Mouse (Mus musculus): ENCODE data around the gene Gramd4. TPM values are rescaled to one million over a fixed set of nuclear protein-coding genes. Genes with fewer than 3 reads are reported as not detected.

The Gramd4 gene
- total RNA-seq, 2 experiments from 2014 or later, result 11.4 to 11.5 TPM

DNA sequence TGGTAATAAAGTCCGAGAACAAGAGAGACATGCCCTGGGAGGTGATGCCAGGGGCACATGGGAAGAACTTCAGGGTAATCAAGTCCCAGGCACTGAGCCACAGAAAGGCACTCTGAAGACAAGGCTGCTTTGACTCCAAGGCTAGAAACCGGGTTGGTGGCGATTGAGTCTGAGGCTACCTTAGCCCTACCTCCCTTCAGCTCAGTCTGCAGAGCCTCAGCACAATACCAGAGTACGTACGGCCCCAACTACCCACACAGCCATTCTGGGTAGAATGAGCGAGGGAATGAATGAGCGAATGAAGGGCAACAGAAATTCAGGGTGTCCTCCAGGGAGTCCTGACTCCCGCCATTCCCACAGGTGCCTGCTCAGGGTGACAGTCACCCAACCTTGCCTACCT lies 126.0 kb downstream of the Gramd4 start:
- no peak for DNase-seq

DNA sequence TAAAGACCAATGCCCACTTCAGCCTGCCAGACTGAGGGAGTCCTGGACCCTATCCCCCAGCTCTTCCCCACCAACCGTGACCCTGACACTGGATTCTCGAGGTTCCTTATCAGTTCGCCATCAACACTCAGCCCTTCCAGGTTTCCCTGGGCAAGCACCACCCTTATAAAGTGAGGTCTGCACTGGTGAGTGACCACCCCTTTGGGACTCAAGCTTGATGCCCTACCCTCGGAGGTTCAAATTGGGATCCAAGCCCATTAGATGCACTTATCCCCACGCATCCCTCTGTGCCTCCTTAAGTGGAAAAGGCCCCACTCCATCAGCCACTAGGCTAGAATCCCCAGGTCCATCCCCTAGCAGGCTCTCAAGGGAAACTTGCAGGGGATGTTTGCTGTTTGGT lies 126.6 kb downstream of the Gramd4 start:
- DNase-seq, result no peak

DNA sequence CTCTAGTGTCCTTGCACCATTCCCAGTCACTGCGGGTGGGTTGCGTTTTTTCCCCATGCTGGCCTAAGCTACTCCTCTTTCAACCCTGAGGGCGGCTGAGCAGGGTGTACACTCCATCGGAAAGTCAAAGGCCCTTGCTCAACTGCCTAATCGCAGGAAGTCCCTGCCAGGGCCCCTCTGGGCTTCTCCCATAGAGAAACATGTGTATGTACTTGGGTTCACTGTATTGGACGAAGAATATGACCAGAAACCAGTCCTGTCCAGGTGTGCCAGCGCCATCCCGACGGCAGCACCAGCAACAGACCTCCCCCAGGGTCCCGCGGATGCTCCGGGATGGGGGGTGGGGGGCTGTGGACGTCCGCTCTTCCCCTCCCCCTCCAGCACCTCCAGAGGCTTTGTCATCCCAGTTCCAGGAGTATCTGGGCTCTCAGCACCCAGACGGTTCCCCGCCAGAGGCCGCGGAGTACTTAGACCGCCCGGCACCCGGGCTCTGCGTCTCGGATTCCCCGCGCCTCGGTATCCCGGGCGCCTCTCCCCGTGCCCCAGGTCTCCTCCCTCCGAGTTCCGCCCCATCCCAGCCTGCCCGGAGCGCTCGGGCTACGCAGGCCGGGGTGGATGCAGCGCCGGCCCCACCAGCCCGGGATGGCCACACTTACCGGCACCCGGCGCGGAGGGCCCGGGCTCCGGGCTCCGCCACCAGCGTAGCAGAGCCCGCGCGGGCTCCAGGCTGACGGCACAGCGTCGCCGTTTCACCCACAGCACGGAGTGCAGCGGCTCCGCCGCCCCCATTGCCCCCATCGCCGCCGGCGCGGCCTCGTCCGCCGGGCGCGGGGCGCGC lies 127.6 kb downstream of the Gramd4 start:
- DNase-seq, result peak; percentile 62

DNA sequence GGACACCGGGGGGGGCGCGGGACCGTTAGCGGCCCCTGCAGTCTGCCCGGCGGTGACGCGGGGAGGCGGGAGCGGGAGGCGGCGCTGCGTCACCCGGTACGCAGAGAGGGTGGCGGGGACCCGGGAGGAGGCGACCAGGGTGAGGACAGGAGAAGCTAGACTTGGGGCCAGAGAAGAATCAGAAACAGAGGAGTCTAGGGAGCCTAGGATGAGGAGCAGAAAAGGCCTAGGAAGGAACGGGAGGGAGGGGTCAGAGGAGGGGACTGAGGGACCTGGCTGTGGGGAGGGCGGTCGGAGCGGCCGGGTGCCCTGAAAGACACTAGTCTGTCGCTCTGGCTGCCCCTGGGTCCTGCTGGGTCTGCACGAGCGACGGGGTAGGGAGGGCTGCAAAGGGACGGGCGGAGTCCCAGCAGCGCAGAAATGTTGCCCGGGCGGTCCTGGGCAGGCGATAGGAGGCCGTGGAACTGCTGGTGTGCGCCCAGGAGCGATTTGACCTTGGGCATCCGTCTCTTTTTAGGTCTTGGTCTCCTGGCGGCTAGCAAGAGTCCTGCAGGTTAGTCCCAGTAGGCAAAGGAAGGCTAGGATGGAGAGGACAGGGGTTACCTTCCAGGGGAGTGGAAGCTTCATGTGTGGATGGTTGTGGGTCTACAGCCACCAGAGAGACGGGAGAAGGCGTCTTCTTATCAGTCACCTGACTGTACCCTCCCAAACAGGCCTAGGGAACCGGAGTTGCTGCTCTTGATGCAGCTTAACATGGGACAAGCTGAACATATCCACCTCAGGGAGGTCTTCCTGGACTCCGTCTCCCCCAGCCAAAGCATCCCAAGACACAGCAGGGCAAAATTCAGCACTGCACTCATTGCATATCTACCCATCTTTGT lies 128.4 kb downstream of the Gramd4 start, which contains the start of gene Cerk:
Gene Cerk, minus strand, starts transcription at position 453 of the 881 bp plus-strand sequence.
- peak; percentile 71 for DNase-seq

DNA sequence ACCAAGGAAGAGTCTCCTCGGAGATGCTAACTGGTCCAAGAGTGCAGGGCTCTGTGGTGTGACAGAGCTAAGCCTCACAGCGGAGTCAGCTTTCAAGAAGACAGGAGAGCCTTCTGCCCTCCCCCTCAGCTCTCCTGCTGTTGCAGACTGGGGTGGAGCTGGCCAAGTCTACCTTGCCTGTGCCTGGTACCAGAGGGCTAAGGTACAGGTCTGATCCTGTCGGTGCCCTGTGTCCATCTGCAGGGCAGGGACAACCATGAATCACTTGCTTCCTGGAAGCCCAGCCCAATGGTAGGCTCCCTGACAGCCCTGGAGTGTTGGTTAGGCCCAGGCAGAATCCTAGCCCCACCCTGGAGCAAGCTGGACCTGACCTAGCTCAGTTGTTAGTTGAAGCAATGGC lies 129.2 kb downstream of the Gramd4 start:
- no peak for DNase-seq

Other genes starting within 250 kb of the Gramd4 start
- gene Cdpf1, start 246.0 kb upstream of the Gramd4 start, total RNA-seq (2021), result 10 to 100 TPM; 27.5 to 30.7 TPM
- gene Pkdrej, start 236.0 kb upstream of the Gramd4 start, total RNA-seq (2021), result under 1 TPM; 0.20 to 0.31 TPM
- 1 to 10 TPM; 4.2 to 6.8 TPM for gene Ttc38, start 225.4 kb upstream of the Gramd4 start, total RNA-seq (2021)
- 1 to 10 TPM; 2.4 to 2.7 TPM for gene Gtse1, start 197.9 kb upstream of the Gramd4 start, total RNA-seq (2021)
- 10 to 100 TPM; 21.5 to 27.2 TPM for gene Trmu, start 178.4 kb upstream of the Gramd4 start, total RNA-seq (2021)
- gene Celsr1, start 23.9 kb upstream of the Gramd4 start, total RNA-seq (2021), result under 1 TPM; 0.73 to 0.88 TPM
- gene Cerk, start 128.4 kb downstream of the Gramd4 start, total RNA-seq (2021), result 1 to 10 TPM; 8.0 to 9.5 TPM
- 10 to 100 TPM; 12.2 to 15.3 TPM for gene Tbc1d22a, start 156.8 kb downstream of the Gramd4 start, total RNA-seq (2021)